Mouse (Mus musculus): ENCODE measurements around the gene Arid1b. TPM values are rescaled to one million over a fixed set of nuclear protein-coding genes. Genes with fewer than 3 reads are reported as not detected.

The Arid1b gene
- total RNA-seq, 2 experiments from 2014 or later = 23.5 to 27.7 TPM

- no peak for DNase-seq
These were observed 63.2 kb downstream of the Arid1b start for GRCm38 (mm10) chr17:5057286-5057685.

- DNase-seq = peak; percentile 72 to 73
These were observed 64.0 kb downstream of the Arid1b start for GRCm38 (mm10) chr17:5057944-5058720.

GRCm38 (mm10) chr17:5059092-5059601, 65.0 kb downstream of the Arid1b start:
- DNase-seq = no peak

GRCm38 (mm10) chr17:5060515-5061084, 66.5 kb downstream of the Arid1b start:
- DNase-seq = no peak

GRCm38 (mm10) chr17:5061183-5061582, 67.1 kb downstream of the Arid1b start:
- DNase-seq = no peak

GRCm38 (mm10) chr17:5061593-5061992, 67.5 kb downstream of the Arid1b start:
- no peak for DNase-seq

- DNase-seq = no peak
These were observed 69.5 kb downstream of the Arid1b start for GRCm38 (mm10) chr17:5063471-5064176.

- DNase-seq = no peak
These were observed 70.6 kb downstream of the Arid1b start for GRCm38 (mm10) chr17:5064777-5065176.

- no peak for DNase-seq
These were observed 71.1 kb downstream of the Arid1b start for GRCm38 (mm10) chr17:5065270-5065669.

GRCm38 (mm10) chr17:5066835-5067234, 72.7 kb downstream of the Arid1b start:
- DNase-seq = no peak

GRCm38 (mm10) chr17:5067264-5067663, 73.1 kb downstream of the Arid1b start:
- DNase-seq = no peak

- DNase-seq = no peak
These were observed 76.3 kb downstream of the Arid1b start for GRCm38 (mm10) chr17:5070399-5070798.

- no peak for DNase-seq
These were observed 78.4 kb downstream of the Arid1b start for GRCm38 (mm10) chr17:5072539-5072938.

- peak in 1 of 2 experiments; percentile 42 for DNase-seq
These were observed 80.8 kb downstream of the Arid1b start for GRCm38 (mm10) chr17:5074752-5075506.

- no peak for DNase-seq
These were observed 83.9 kb downstream of the Arid1b start for GRCm38 (mm10) chr17:5077996-5078395.

GRCm38 (mm10) chr17:5078576-5078975, 84.4 kb downstream of the Arid1b start:
- peak in 1 of 2 experiments; percentile 25 for DNase-seq

GRCm38 (mm10) chr17:5080884-5081419, 86.8 kb downstream of the Arid1b start:
- DNase-seq = no peak

GRCm38 (mm10) chr17:5082274-5082673, 88.1 kb downstream of the Arid1b start:
- peak in 1 of 2 experiments; percentile 39 for DNase-seq

GRCm38 (mm10) chr17:5083497-5083896, 89.4 kb downstream of the Arid1b start:
- DNase-seq = no peak

- DNase-seq = no peak
These were observed 90.0 kb downstream of the Arid1b start for GRCm38 (mm10) chr17:5084139-5084538.

- DNase-seq = no peak
These were observed 90.9 kb downstream of the Arid1b start for GRCm38 (mm10) chr17:5085004-5085403.

GRCm38 (mm10) chr17:5085942-5086341, 91.8 kb downstream of the Arid1b start:
- peak; percentile 56 to 72 for DNase-seq
